Mouse (Mus musculus) stomach, embryonic 14.5 days (tissue): ENCODE measurements around the gene Atcay. TPM values are rescaled to one million over a fixed set of nuclear protein-coding genes. Genes with fewer than 3 reads are reported as not detected.
"Not testable (repeated sequence)": the region's sequence is repeated elsewhere in the genome, so short reads cannot be mapped to it uniquely, and the experiment has no call there.

Experiments
- ATAC-seq: fragments of 200-750 bp; cut with Nextera tagmentation; 2 replicates; pipeline ENCODE4 v1.8.0; 2017; ENCODE audit warnings: low read depth, moderate TSS enrichment; ENCODE audit not compliant: insufficient number of reproducible peaks, insufficient read depth, low FRiP score
- H3K27ac ChIP-seq: fragments of 300-500 bp; sonication (generic); 2 replicates; pipeline ENCODE4 v1.5.1; 2014; ENCODE audit warnings: mild to moderate bottlenecking, low read length, moderate library complexity, mixed read lengths
- H3K27me3 ChIP-seq: fragments of 300-500 bp; sonication (generic); 2 replicates; pipeline ENCODE4 v1.6.1; 2014; ENCODE audit warnings: low read length, control low read depth, mixed read lengths; ENCODE audit not compliant: control insufficient read depth, insufficient read depth
- H3K36me3 ChIP-seq: fragments of 300-500 bp; sonication (generic); 2 replicates; pipeline ENCODE4 v1.6.1; 2014; ENCODE audit warnings: mild to moderate bottlenecking, control low read depth, low read length, moderate library complexity, mixed read lengths; ENCODE audit not compliant: control insufficient read depth, insufficient read depth
- H3K4me1 ChIP-seq: fragments of 300-500 bp; sonication (generic); 2 replicates; pipeline ENCODE4 v1.6.1; 2014; ENCODE audit warnings: low read length, control low read depth, mixed read lengths; ENCODE audit not compliant: control insufficient read depth, insufficient read depth
- H3K4me2 ChIP-seq: fragments of 300-500 bp; sonication (generic); replicated peaks from 2 replicates; pipeline ENCODE4 v1.6.1; 2014; ENCODE audit warnings: low read depth, low read length, control low read depth
- H3K4me3 ChIP-seq: fragments of 300-500 bp; sonication (generic); 2 replicates; pipeline ENCODE4 v1.5.1; 2014; ENCODE audit warnings: low read depth, low read length, control low read depth
- H3K9ac ChIP-seq: fragments of 300-500 bp; sonication (generic); replicated peaks from 2 replicates; pipeline ENCODE4 v1.6.1; 2014; ENCODE audit warnings: low read depth, mild to moderate bottlenecking, control low read depth, low read length, moderate library complexity, mixed read lengths
- H3K9me3 ChIP-seq: fragments of 300-500 bp; sonication (generic); 2 replicates; pipeline ENCODE4 v1.6.1; 2016; ENCODE audit warnings: low read depth, low read length, control low read depth; ENCODE audit not compliant: control insufficient read depth
- WGBS: fragments of 180-500 bp; shearing (Covaris S2); extraction: QIAGEN DNeasy Blood & Tissue Kit; methylation state at CpG from one replicate; pipeline ENCODE4 v1.1.7; 2014; 5-methylcytosine and 5-hydroxymethylcytosine counted together
- polyA plus RNA-seq: library from polyadenylated mRNA; unstranded; fragments of >200 nt; fragmentation: Nextera tagmentation; extraction: Ambion mirVana; gene quantifications from 2 replicates; pipeline ENCODE4 v1.2.1, GENCODE M21; 2014

Atcay gene
- polyA plus RNA-seq, 1 experiment from 2014 or later: 1.9 TPM

DNA sequence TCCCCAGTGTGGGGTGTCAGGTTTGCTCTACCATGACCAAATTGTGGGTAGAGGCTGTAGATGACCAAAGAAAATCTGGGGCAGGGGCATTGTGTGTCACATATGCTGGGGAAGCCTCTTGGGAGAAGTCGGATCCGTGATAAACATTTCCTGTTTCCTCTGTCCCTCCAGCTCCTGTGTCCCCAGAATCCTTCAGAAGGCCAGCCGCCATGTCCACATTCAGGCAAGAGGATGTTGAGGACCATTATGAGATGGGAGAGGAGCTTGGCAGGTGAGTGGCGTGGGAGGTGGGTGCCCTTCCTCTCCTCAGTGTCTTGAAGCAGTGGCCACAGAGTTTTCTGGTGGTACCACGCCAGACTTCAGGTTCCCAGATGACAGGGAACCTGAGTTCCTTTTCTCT lies 46.8 kb downstream of the Atcay start, which contains the start of gene 4930442H23Rik:
TSS of gene 4930442H23Rik (minus strand) at position 45 of the 400 bp plus-strand sequence.
- Histone ChIP-seq H3K36me3 (peaks cover 53% of the 10 kb centered on the region), H3K4me1 (peaks cover 20% of the 10 kb centered on the region), H3K27ac (peak within 1 kb of the TSS; percentile 85), H3K9ac (peak within 1 kb of the TSS; percentile 65), H3K27me3 (no peaks in the 10 kb centered on the region), H3K9me3 (no peaks in the 10 kb centered on the region), H3K4me2 (peak within 1 kb of the TSS; percentile 61), H3K4me3 (peak within 1 kb of the TSS; percentile 63)
- 79% methylated on average over 5 of the region's 5 CpGs for WGBS
- ATAC-seq: no peak

DNA sequence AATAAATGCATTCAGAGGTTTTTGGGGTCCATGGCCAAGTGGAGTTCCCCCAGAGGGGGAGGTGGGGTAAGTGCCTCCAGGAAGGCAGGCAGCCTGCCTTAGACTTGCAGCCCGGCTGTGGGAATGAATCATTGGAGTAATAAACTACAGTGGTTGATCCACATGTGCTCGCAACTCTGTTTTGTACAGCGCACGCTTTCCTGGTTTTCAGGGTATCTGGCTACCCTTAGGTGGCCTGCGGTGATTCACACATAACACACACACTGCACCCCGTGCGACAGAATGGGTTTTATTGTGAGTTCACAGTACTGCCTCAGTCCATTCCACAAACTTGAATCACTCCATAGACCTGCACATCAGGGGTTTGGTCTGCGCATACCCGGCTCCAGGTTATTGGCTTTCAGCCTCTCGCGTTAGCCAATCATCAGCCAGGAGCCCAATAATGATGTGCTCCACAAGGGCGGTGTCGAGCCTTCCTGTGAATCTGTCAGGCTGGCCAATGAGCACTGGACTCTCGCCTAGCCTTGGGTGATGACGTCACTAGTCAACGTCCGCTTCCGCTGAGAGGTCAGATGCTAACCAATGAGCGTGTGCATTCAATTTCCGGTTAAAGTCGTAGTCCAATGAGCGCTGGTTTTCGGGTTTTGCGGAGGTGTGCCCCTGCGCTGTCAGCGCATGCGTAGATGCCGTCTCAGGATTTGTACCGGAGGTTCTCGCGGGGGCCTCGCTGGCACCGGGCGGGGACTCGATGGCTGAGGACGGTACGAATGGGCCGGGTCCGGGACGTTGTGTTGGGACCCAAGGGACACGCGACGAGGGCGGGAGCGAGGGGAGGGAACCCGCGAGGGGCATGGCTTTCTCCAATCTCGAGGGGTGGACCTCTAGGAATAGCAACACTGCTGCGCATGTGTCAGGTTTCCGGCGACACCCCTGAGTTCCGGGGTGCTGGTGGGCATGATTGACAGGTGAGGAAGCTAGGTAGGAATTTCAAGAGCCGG lies 48.0 kb downstream of the Atcay start, which contains the start of gene Dapk3:
TSS of gene Dapk3 (plus strand) at position 670 of the 998 bp plus-strand sequence.
- H3K27ac ChIP-seq: peak within 1 kb of the TSS; percentile 85
- no peaks in the 10 kb centered on the region for H3K27me3 ChIP-seq
- ATAC-seq: peak; percentile 91
- peak within 1 kb of the TSS; percentile 65 for H3K9ac ChIP-seq
- WGBS: 5% methylated on average over 53 of the region's 53 CpGs
- H3K36me3 ChIP-seq: peaks cover 61% of the 10 kb centered on the region
- H3K4me2 ChIP-seq: peak within 1 kb of the TSS; percentile 61
- H3K4me1 ChIP-seq: peaks cover 29% of the 10 kb centered on the region
- H3K9me3 ChIP-seq: no peaks in the 10 kb centered on the region
- peak within 1 kb of the TSS; percentile 63 for H3K4me3 ChIP-seq

DNA sequence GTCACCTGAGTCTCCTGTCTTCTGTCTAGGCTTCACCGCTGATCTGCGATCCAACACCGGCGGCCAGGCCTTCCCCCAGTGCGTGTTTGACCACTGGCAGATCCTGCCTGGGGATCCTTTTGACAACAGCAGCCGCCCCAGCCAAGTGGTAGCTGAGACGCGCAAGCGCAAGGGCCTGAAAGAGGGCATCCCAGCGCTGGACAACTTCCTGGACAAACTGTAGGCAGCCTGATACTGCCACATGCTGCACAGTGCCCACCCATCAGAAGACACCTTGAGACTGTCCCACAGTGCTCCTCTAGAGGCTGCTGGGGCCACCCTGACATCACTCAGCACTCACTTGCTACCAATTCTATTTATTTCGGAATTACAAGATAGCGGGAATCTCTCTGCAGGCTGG lies 48.8 kb downstream of the Atcay start:
- not testable (repeated sequence) for H3K4me3 ChIP-seq, H3K4me2 ChIP-seq, H3K9ac ChIP-seq, H3K27ac ChIP-seq, H3K27me3 ChIP-seq, ATAC-seq, H3K9me3 ChIP-seq
- Histone ChIP-seq H3K4me1 (peaks cover 31% of the 10 kb centered on the region), H3K36me3 (peaks cover 58% of the 10 kb centered on the region)
- WGBS: 81% methylated on average over 12 of the region's 12 CpGs

DNA sequence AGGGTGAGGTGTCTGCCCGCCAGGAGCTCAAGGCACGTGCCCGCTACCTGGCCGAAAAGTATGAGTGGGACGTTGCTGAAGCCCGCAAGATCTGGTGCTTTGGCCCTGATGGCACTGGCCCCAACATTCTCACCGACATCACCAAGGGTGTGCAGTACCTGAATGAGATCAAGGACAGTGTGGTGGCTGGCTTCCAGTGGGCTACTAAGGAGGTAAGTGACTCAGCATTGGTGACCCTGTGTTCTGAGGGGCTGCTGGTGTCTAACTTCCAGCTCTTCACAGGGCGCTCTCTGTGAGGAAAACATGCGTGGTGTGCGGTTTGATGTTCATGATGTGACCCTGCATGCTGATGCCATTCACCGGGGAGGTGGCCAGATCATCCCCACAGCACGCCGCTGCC lies 49.7 kb downstream of the Atcay start:
- H3K36me3 ChIP-seq: peaks cover 52% of the 10 kb centered on the region
- H3K27me3 ChIP-seq: no peaks in the 10 kb centered on the region
- H3K9me3 ChIP-seq: no peaks in the 10 kb centered on the region
- peaks cover 31% of the 10 kb centered on the region for H3K4me1 ChIP-seq
- H3K9ac ChIP-seq: no peak overlapping the region
- H3K4me2 ChIP-seq: no peak overlapping the region
- no peak overlapping the region for H3K4me3 ChIP-seq
- 93% methylated on average over 13 of the region's 13 CpGs for whole genome bisulfite sequencing
- no peak overlapping the region for H3K27ac ChIP-seq
- ATAC-seq: no peak

DNA sequence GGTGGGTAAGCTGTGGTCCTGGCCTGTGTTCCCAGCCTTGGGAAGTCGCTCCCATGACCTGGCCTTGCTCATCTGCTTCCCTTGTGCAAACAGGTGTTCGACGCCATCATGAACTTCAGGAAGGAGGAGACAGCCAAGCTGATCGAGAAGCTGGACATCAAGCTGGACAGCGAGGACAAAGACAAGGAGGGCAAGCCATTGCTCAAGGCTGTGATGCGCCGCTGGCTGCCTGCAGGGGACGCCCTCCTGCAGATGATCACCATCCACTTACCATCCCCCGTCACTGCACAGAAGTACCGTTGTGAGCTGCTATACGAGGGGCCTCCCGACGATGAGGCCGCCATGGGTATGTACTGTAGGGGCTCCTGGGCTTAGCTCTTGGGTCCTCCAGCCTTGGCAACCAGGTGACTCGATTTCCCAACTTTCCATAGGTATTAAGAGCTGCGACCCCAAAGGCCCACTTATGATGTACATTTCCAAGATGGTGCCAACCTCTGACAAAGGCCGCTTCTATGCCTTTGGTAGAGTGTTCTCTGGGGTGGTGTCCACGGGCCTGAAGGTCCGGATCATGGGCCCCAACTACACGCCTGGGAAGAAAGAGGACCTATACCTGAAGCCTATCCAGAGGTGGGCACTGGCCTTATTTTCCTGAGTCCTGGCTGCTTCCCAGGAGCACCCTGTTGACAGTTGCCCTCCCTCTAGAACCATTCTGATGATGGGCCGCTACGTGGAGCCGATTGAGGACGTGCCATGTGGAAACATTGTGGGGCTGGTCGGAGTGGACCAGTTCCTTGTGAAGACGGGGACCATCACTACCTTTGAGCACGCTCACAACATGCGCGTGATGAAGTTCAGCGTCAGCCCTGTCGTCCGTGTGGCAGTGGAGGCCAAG lies 50.9 kb downstream of the Atcay start:
- H3K4me1 ChIP-seq: peaks cover 26% of the 10 kb centered on the region

DNA sequence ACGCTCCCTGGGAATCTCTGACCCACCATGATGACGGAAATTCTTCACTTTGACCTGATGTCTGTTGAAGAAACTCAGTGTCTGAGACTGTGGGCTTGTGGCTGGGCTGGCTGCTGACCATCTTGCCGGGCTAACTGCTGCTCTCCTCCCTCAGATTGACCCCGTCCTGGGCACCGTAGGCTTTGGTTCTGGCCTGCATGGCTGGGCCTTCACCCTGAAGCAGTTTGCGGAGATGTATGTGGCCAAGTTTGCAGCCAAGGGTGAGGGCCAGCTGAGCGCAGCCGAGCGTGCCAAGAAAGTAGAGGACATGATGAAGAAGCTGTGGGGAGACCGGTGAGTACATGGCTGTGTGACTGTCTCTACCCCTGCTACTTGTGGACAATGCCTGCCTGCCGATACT lies 51.7 kb downstream of the Atcay start:
- WGBS: 92% methylated on average over 11 of the region's 11 CpGs
- no peak for ATAC-seq
- Histone ChIP-seq H3K27me3 (no peaks in the 10 kb centered on the region), H3K9me3 (no peaks in the 10 kb centered on the region), H3K4me3 (no peak overlapping the region), H3K4me1 (peaks cover 25% of the 10 kb centered on the region), H3K36me3 (peaks cover 52% of the 10 kb centered on the region), H3K4me2 (no peak overlapping the region), H3K9ac (no peak overlapping the region), H3K27ac (no peak overlapping the region)

More for the DNA sequence above, 50.9 kb downstream of the Atcay start:
- no peak overlapping the region for H3K9ac ChIP-seq
- no peak overlapping the region for H3K4me3 ChIP-seq
- no peaks in the 10 kb centered on the region for H3K27me3 ChIP-seq
- H3K9me3 ChIP-seq: no peaks in the 10 kb centered on the region
- H3K27ac ChIP-seq: no peak overlapping the region
- ATAC-seq: no peak
- 89% methylated on average over 32 of the region's 32 CpGs for WGBS
- H3K4me2 ChIP-seq: no peak overlapping the region
- peaks cover 52% of the 10 kb centered on the region for H3K36me3 ChIP-seq

DNA sequence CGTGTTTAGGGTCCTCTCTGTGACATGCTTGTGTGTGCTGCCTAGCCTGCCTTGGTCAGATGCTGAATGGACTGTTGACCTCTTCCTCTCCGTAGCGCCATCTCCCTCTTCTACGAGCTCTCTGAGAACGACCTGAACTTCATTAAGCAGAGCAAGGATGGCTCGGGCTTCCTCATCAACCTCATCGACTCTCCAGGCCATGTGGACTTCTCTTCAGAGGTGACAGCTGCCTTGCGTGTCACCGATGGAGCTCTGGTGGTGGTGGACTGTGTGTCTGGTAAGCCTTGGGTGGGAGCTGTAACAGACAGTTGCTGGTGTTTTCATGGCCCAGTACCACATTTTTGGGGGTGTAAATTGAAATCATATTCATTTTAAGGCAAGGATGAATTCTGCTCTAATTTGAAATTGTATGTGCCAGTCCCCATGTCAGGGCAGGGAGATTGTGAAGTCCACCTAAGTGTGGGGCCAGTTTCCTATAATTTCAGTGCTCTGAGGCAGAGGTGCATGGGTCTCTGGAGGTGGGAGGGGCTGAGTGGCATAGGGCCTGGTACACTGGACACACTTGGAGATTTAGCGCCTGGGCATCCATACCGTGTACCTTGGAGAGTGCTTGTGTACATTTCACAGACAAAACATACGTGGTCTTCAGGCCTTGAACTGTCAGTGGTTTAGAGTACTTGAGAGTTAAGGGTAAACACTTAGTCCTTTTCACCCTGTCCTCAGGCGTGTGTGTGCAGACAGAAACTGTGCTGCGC lies 52.5 kb downstream of the Atcay start:
- Histone ChIP-seq H3K27me3 (no peaks in the 10 kb centered on the region), H3K36me3 (peaks cover 52% of the 10 kb centered on the region), H3K9ac (peak overlapping the region; percentile 99; the same call in 1 of the 2 replicates), H3K4me1 (peaks cover 27% of the 10 kb centered on the region), H3K4me3 (peak overlapping the region; percentile 100), H3K27ac (no peak overlapping the region; the same call in 1 of the 2 replicates), H3K9me3 (no peaks in the 10 kb centered on the region), H3K4me2 (peak overlapping the region; percentile 92)
- WGBS: 64% methylated on average over 14 of the region's 14 CpGs
- ATAC-seq: no peak
